Mouse (Mus musculus) bone marrow, adult 2 months (tissue): ENCODE results near the gene Lce3a. TPM values are rescaled to one million over a fixed set of nuclear protein-coding genes. Genes with fewer than 3 reads are reported as not detected.

Experiments
- H3K27ac ChIP-seq: fragments of 200-500 bp; 2 replicates; pipeline ENCODE4 v1.5.1; 2012; ENCODE audit warnings: low read depth, mild to moderate bottlenecking, control low read depth, inconsistent platforms, low read length; ENCODE audit not compliant: control insufficient read depth, poor library complexity, insufficient read depth
- H3K4me1 ChIP-seq: fragments of 200-500 bp; 2 replicates; pipeline ENCODE4 v1.6.1; 2011; ENCODE audit warnings: low read length; ENCODE audit not compliant: control insufficient read depth, insufficient read depth
- H3K4me3 ChIP-seq: fragments of 200-500 bp; replicated peaks from 2 replicates; pipeline ENCODE3; 2011; ENCODE audit warnings: mild to moderate bottlenecking, low read depth, low read length, control low read depth; ENCODE audit not compliant: control insufficient read depth
- CTCF ChIP-seq: fragments of 200-500 bp; IDR thresholded peaks from 2 replicates; pipeline ENCODE4 v1.5.1; 2011; ENCODE audit warnings: low read length, control low read depth; ENCODE audit not compliant: control insufficient read depth, insufficient read depth
- POLR2A ChIP-seq: fragments of 200-500 bp; IDR thresholded peaks from 2 replicates; pipeline ENCODE4 v1.6.1; 2011; ENCODE audit warnings: low read depth, mild to moderate bottlenecking, control low read depth, low read length, borderline replicate concordance; ENCODE audit not compliant: control insufficient read depth
- WGBS: fragments of 180-500 bp; shearing (Covaris S2); methylation state at CpG from one replicate; pipeline ENCODE4 v1.1.7; 2018; 5-methylcytosine and 5-hydroxymethylcytosine counted together
- polyA plus RNA-seq: library from polyadenylated mRNA; stranded (reverse); fragments of >200 nt; gene quantifications from 2 replicates; pipeline ENCODE4 v1.2.4, GENCODE M21; 2011; ENCODE audit warnings: low replicate concordance; ENCODE audit not compliant: missing spikeins, insufficient read depth, insufficient read length

The Lce3a gene
- polyA plus RNA-seq, 1 experiment = not detected

DNA sequence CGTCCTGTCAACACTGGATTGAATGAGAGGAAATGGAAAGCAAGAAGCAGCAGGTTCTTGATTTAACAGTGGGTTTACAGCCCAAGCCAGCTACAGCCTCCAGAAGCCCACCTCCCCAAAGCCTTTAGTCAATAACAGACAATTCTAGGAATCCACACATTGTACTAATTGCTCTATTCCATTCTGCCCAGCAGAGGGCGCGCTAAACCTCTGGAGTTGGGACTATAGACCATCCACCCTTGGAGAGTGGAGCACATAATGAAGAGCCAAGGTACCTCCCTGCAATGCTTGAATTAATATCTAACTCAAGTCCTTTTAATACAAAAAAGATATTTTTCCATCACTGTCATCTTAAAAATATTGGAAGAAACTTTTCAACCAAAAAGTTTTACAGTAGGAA is 23.0 kb downstream of the Lce3a start:
- TF ChIP-seq POLR2A (no peak), CTCF (no peak)
- WGBS = 17% methylated on average over 3 of the region's 3 CpGs
- Histone ChIP-seq H3K27ac (no peak overlapping the region), H3K4me3 (no peak overlapping the region), H3K4me1 (no peaks in the 10 kb centered on the region)

DNA sequence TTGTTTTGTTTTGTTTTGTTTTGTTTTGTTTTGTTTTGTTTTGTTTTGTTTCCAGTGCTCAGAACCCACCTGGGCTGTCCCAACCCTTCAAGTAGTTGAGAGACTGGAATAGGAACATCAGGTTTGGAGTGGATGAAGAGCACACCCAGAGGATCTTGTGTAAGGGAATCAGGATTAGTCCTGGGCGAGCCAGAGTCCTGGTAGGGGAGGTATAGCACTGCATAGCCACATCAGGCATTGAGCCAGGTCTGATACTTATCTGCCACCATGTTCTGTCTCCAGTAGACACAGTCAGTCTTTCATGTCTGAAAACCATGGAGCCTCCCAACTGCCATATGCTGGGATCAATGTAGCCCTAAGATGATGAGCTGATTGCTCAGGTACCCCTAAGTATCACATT is 31.5 kb downstream of the Lce3a start:
- Histone ChIP-seq H3K4me3 (no peak overlapping the region), H3K4me1 (no peaks in the 10 kb centered on the region), H3K27ac (no peak overlapping the region)
- WGBS = 46% methylated on average over 1 of the region's 1 CpGs
- TF ChIP-seq POLR2A (no peak), CTCF (no peak)

DNA sequence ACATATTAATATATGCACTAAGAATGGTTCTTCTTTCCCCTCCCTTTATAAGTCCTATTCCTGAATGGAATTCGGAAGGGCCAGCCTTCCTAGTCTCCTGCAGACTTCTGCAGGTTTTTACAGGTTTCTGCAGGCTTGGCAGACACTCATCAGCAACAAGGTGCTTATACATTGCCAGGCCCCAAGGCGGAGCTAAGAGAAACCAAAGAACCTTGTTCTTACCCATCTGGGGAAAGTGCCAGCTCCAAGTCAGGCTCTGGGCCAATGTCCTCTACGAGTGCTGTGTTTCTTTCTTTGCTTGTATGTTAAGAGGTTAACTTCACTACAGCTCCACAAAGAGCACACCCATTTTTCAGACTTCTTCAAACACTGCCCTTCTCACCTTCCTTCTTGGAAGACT is 32.0 kb downstream of the Lce3a start:
- no peak overlapping the region for H3K27ac ChIP-seq
- no peak overlapping the region for H3K4me3 ChIP-seq
- TF ChIP-seq CTCF (no peak), POLR2A (no peak)
- no peaks in the 10 kb centered on the region for H3K4me1 ChIP-seq
- 51% methylated on average over 3 of the region's 3 CpGs for WGBS

Other genes starting within 250 kb of the Lce3a start
- not detected in 2 replicates for gene Lce1c, start 247.0 kb downstream of the Lce3a start, polyA plus RNA-seq
- gene Lce1d, start 239.0 kb downstream of the Lce3a start, polyA plus RNA-seq = not detected in 2 replicates
- gene Lce1e, start 217.2 kb downstream of the Lce3a start, polyA plus RNA-seq = not detected in 2 replicates
- not detected in 2 replicates for gene Lce1f, start 205.9 kb downstream of the Lce3a start, polyA plus RNA-seq
- gene Gm38119, start 187.1 kb downstream of the Lce3a start, polyA plus RNA-seq = not detected in 2 replicates
- not detected in 2 replicates for gene Lce1g, start 173.9 kb downstream of the Lce3a start, polyA plus RNA-seq
- gene Lce1h, start 161.2 kb downstream of the Lce3a start, polyA plus RNA-seq = not detected in 2 replicates
- not detected in 2 replicates for gene Lce1i, start 147.3 kb downstream of the Lce3a start, polyA plus RNA-seq
- not detected in 2 replicates for gene Lce1j, start 135.7 kb downstream of the Lce3a start, polyA plus RNA-seq
- not detected in 2 replicates for gene Lce1k, start 118.3 kb downstream of the Lce3a start, polyA plus RNA-seq
- gene Kprp, start 99.0 kb downstream of the Lce3a start, polyA plus RNA-seq = not detected in 2 replicates
- not detected in 2 replicates for gene Lce1l, start 74.9 kb downstream of the Lce3a start, polyA plus RNA-seq
- not detected in 2 replicates for gene 2310050C09Rik, start 56.0 kb downstream of the Lce3a start, polyA plus RNA-seq
- not detected in 2 replicates for gene Lce3b, start 6.7 kb upstream of the Lce3a start, polyA plus RNA-seq
- not detected in 2 replicates for gene Lce3c, start 18.3 kb upstream of the Lce3a start, polyA plus RNA-seq
- not detected in 2 replicates for gene Lce3d, start 31.2 kb upstream of the Lce3a start, polyA plus RNA-seq
- gene Lce3e, start 40.8 kb upstream of the Lce3a start, polyA plus RNA-seq = not detected in 2 replicates
- gene Lce3f, start 66.0 kb upstream of the Lce3a start, polyA plus RNA-seq = not detected in 2 replicates
- not detected in 2 replicates for gene Crct1, start 89.5 kb upstream of the Lce3a start, polyA plus RNA-seq
- not detected in 2 replicates for gene Lce1m, start 92.8 kb upstream of the Lce3a start, polyA plus RNA-seq
- not detected in 2 replicates for gene Gm4858, start 142.6 kb upstream of the Lce3a start, polyA plus RNA-seq
- gene Crnn, start 218.6 kb upstream of the Lce3a start, polyA plus RNA-seq = not detected in 2 replicates